Mouse (Mus musculus) ES-E14 (cell line): ENCODE data around the gene Bola2. TPM values are rescaled to one million over a fixed set of nuclear protein-coding genes. Genes with fewer than 3 reads are reported as not detected.

ENCODE experiments used
- DNase-seq: peaks from one replicate; pipeline ENCODE4 v3.0.0-alpha.2; 2013; ENCODE audit warnings: low read depth, low spot score
- H3K27ac ChIP-seq: 2 replicates; pipeline ENCODE4 v1.5.1; 2012; ENCODE audit warnings: low read depth, mild to moderate bottlenecking, low read length, moderate library complexity, mixed read lengths; ENCODE audit not compliant: poor library complexity, insufficient read depth, severe bottlenecking
- H3K36me3 ChIP-seq: 2 replicates; pipeline ENCODE4 v1.6.1; 2012; ENCODE audit warnings: mild to moderate bottlenecking, low read length, moderate library complexity, mixed read lengths; ENCODE audit not compliant: control insufficient read depth, poor library complexity, insufficient read depth, severe bottlenecking
- H3K4me1 ChIP-seq, 2 experiments: fragments of 150-350 bp in 1 of 2; sonication (generic) in 1 of 2; 2 replicates each; pipeline ENCODE4 v1.6.1; 2012; ENCODE audit warnings: low read length in 2 of 2, mild to moderate bottlenecking in 1 of 2, mixed read lengths in 1 of 2; ENCODE audit not compliant: control insufficient read depth in 2 of 2, insufficient read depth in 2 of 2, poor library complexity in 1 of 2
- H3K4me3 ChIP-seq, 2 experiments: fragments of 150-350 bp in 1 of 2; sonication (generic) in 1 of 2; 2 replicates each; pipeline ENCODE4 v1.5.1; 2012; ENCODE audit warnings: low read length in 2 of 2, low read depth in 1 of 2, mild to moderate bottlenecking in 1 of 2, mixed read lengths in 1 of 2; ENCODE audit not compliant: insufficient read depth in 1 of 2, poor library complexity in 1 of 2, severe bottlenecking in 1 of 2
- H3K9ac ChIP-seq: 2 replicates; pipeline ENCODE4 v1.6.1; 2012; ENCODE audit warnings: low read depth, mild to moderate bottlenecking, low read length, mixed read lengths; ENCODE audit not compliant: poor library complexity, insufficient read depth, severe bottlenecking
- H3K9me3 ChIP-seq: fragments of 150-350 bp; sonication (generic); 2 replicates; pipeline ENCODE4 v1.6.1; 2012; ENCODE audit warnings: low read depth, mild to moderate bottlenecking, low read length; ENCODE audit not compliant: control insufficient read depth, insufficient read depth
- CHD2 ChIP-seq: IDR thresholded peaks from 2 replicates; pipeline ENCODE4 v1.6.1; 2014; ENCODE audit warnings: mild to moderate bottlenecking, low read depth, low read length, inconsistent platforms
- HCFC1 ChIP-seq: IDR thresholded peaks from 2 replicates; pipeline ENCODE4 v1.6.1; 2012; ENCODE audit warnings: low read length, inconsistent platforms, borderline replicate concordance; ENCODE audit not compliant: insufficient read depth
- MAFK ChIP-seq: IDR thresholded peaks from 2 replicates; pipeline ENCODE4 v1.6.1; 2014; ENCODE audit warnings: mild to moderate bottlenecking, low read depth, low read length, inconsistent platforms; ENCODE audit not compliant: insufficient read depth
- ZC3H11A ChIP-seq: IDR thresholded peaks from 2 replicates; pipeline ENCODE4 v1.6.1; 2012; ENCODE audit warnings: low read depth, mild to moderate bottlenecking, inconsistent platforms, low read length, borderline replicate concordance
- ZNF384 ChIP-seq: IDR thresholded peaks from 2 replicates; pipeline ENCODE4 v1.6.1; 2012; ENCODE audit warnings: low read depth, low read length, inconsistent platforms
- in situ Hi-C, 2 experiments: fragments of 600-800 bp; cut with MboI; formaldehyde crosslinking; loops; one replicate each; pipeline ENCODE4 v1.15.1; 2025; ENCODE audit warnings: low sequenced_read_pairs in 2 of 2, inconsistent platforms in 1 of 2; ENCODE audit not compliant: unreplicated experiment in 2 of 2
- total RNA-seq: library from RNA; depleted of rRNA; stranded (reverse); fragments of 300-350 nt; gene quantifications from 2 replicates; pipeline ENCODE4 v1.2.3, GENCODE M21; 2012

Gene Bola2
- total RNA-seq, 1 experiment: 187 TPM

- Histone ChIP-seq H3K9ac (no peak overlapping the region), H3K27ac (no peak overlapping the region), H3K36me3 (no peaks in the 10 kb centered on the region), H3K4me1 (peaks cover 0 to 4% of the 10 kb centered on the region in 2 experiments; a peak in 1 of 4 replicates), H3K9me3 (no peaks in the 10 kb centered on the region), H3K4me3 (no peak overlapping the region)
- DNase-seq: no peak
- in situ Hi-C loops: no loop called here
- TF ChIP-seq CHD2 (no peak), ZC3H11A (no peak), HCFC1 (no peak), MAFK (no peak), ZNF384 (no peak)
These were observed 45.8 kb downstream of the Bola2 start for GRCm38 (mm10) chr7:126740977-126741376.

- no peak for DNase-seq
- in situ Hi-C loops: no loop called here
- TF ChIP-seq ZNF384 (no peak), ZC3H11A (no peak), CHD2 (no peak), MAFK (no peak)
- no peak overlapping the region for H3K9ac ChIP-seq
- no peak overlapping the region for H3K4me3 ChIP-seq
- no peaks in the 10 kb centered on the region for H3K9me3 ChIP-seq
- H3K27ac ChIP-seq: no peak overlapping the region
- peaks cover 0 to 4% of the 10 kb centered on the region in 2 experiments; a peak in 1 of 4 replicates for H3K4me1 ChIP-seq
- no peaks in the 10 kb centered on the region for H3K36me3 ChIP-seq
These were observed 46.3 kb downstream of the Bola2 start for GRCm38 (mm10) chr7:126741452-126741851.

- peaks cover 0 to 4% of the 10 kb centered on the region in 2 experiments; a peak in 1 of 4 replicates for H3K4me1 ChIP-seq
- H3K27ac ChIP-seq: no peak overlapping the region
- H3K9me3 ChIP-seq: no peaks in the 10 kb centered on the region
- H3K36me3 ChIP-seq: no peaks in the 10 kb centered on the region
- no peak overlapping the region for H3K4me3 ChIP-seq
- in situ Hi-C loops: no loop called here
- no peak for TF ChIP-seq CHD2
- TF ChIP-seq HCFC1: no peak
- TF ChIP-seq ZNF384: no peak
- no peak for TF ChIP-seq ZC3H11A
- no peak for TF ChIP-seq MAFK
- no peak overlapping the region for H3K9ac ChIP-seq
- DNase-seq: no peak
These were observed 46.8 kb downstream of the Bola2 start for GRCm38 (mm10) chr7:126741964-126742482.

GRCm38 (mm10) chr7:126746066-126746465, 50.9 kb downstream of the Bola2 start:
- H3K9ac ChIP-seq: no peak overlapping the region
- H3K4me3 ChIP-seq: no peak overlapping the region
- H3K27ac ChIP-seq: no peak overlapping the region
- in situ Hi-C loops: no loop called here
- no peaks in the 10 kb centered on the region for H3K36me3 ChIP-seq
- TF ChIP-seq ZC3H11A: no peak
- TF ChIP-seq CHD2: no peak
- TF ChIP-seq ZNF384: no peak
- TF ChIP-seq HCFC1: no peak
- TF ChIP-seq MAFK: no peak
- no peaks in the 10 kb centered on the region for H3K9me3 ChIP-seq
- H3K4me1 ChIP-seq: peaks cover 2 to 13% of the 10 kb centered on the region in 2 experiments
- DNase-seq: no peak

GRCm38 (mm10) chr7:126746798-126747197, 51.6 kb downstream of the Bola2 start:
- Histone ChIP-seq H3K36me3 (no peaks in the 10 kb centered on the region), H3K9me3 (no peaks in the 10 kb centered on the region), H3K4me3 (no peak overlapping the region), H3K27ac (no peak overlapping the region), H3K9ac (no peak overlapping the region), H3K4me1 (peaks cover 2 to 13% of the 10 kb centered on the region in 2 experiments)
- in situ Hi-C loops: no loop called here
- TF ChIP-seq CHD2 (no peak), MAFK (no peak), HCFC1 (no peak), ZC3H11A (no peak), ZNF384 (no peak)
- DNase-seq: no peak
